Comparison of ENCODE assay signal across 20 mouse cellular contexts in the genomic region with DNA sequence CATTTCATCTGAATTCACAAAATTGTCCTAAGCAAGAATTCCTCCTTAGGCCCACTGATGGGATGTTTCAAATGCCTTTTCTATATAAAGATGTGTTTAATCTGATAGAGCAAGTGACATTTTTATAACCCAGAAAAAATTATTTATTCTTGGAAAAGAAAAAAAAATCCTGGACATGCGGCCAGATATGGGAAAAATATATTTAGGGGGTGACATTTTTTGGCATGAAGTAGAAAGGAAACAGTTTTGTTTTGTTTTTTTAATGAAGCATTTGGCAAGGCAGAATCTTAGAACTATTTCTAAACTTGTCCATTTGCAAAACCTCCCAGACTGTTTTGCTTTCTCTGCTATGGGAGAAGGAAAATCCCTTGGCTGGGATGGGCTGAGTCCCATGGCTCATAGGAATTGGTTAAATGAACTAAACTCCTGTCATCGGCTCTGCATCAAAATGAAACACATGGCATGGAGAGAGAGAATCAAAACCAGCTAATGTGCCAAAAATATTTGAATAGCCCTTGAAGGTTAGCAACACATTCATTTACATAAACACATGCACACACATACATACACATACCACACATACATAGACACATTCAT.
A peak's percentile ranks its signal among the peaks of the same experiment; 100 is the strongest.
DNase-seq lines count a peak whose midpoint lies in the region; ATAC-seq and TF ChIP-seq lines count a peak whose summit lies in the region.
"Had no signal": no experiment of that assay in that cellular context is flagged by ENCODE, and none has a peak within 500 bp of the region (broad histone marks: within the 10 kb centered on the region; RNA-seq: fewer than 3 reads in every experiment).

No protein-coding gene starts in this region.

- WGBS in forebrain, embryonic 15.5 days, result 47% methylated on average over 2 of the region's 2 CpGs
- WGBS in forebrain, embryonic 11.5 days, result 86% methylated on average over 2 of the region's 2 CpGs
- 53% methylated on average over 2 of the region's 2 CpGs for WGBS in kidney, embryonic 16.5 days
- 57% methylated on average over 2 of the region's 2 CpGs for WGBS in intestine, embryonic 16.5 days

- H3K9me3 ChIP-seq in forebrain, embryonic 15.5 days, result no peaks in the 10 kb centered on the region
- H3K9me3 ChIP-seq in forebrain, embryonic 11.5 days (ENCODE audit: control insufficient read depth, low read length), result no peaks in the 10 kb centered on the region
- H3K9me3 ChIP-seq in kidney, embryonic 16.5 days (ENCODE audit: low read length), result peaks cover 6% of the 10 kb centered on the region
- H3K9me3 ChIP-seq in intestine, embryonic 16.5 days (ENCODE audit: control insufficient read depth, low read length), result no peaks in the 10 kb centered on the region
- H3K9me3 ChIP-seq: embryonic facial prominence, embryonic 13.5 days; limb, embryonic 10.5 days; liver, embryonic 12.5 days; stomach, embryonic 15.5 days had no signal

- ATAC-seq in forebrain, embryonic 15.5 days (replicated peaks), result peak; percentile 62
- no peak for ATAC-seq in forebrain, embryonic 11.5 days (replicated peaks; ENCODE audit: low FRiP score)
- ATAC-seq in kidney, embryonic 16.5 days (ENCODE audit: low FRiP score, low TSS enrichment), result peak; percentile 50; the same call in 1 of the 2 replicates
- ATAC-seq in intestine, embryonic 16.5 days, result no peak
- ATAC-seq: hindbrain, embryonic 16.5 days; liver, embryonic 12.5 days had no signal

- H3K4me3 ChIP-seq in forebrain, embryonic 15.5 days, result no peak overlapping the region
- H3K4me3 ChIP-seq in forebrain, embryonic 11.5 days (ENCODE audit: low read depth, low read length), result no peak overlapping the region
- H3K4me3 ChIP-seq in kidney, embryonic 16.5 days (ENCODE audit: low read length), result no peak overlapping the region
- H3K4me3 ChIP-seq in intestine, embryonic 16.5 days (ENCODE audit: low read length), result no peak overlapping the region
- H3K4me3 ChIP-seq: embryonic facial prominence, embryonic 13.5 days; limb, embryonic 10.5 days; liver, embryonic 12.5 days; myocyte; stomach, embryonic 15.5 days had no signal

- no peak for TF ChIP-seq CTCF in brain, embryonic 14.5 days (IDR thresholded peaks at IDR 0.05; ENCODE audit: borderline replicate concordance, extremely low read depth, insufficient read depth, insufficient read length)

- H3K27ac ChIP-seq in forebrain, embryonic 15.5 days (replicated peaks), result peak overlapping the region; percentile 58
- no peak overlapping the region for H3K27ac ChIP-seq in forebrain, embryonic 11.5 days (ENCODE audit: low read depth, low read length)
- peak overlapping the region; percentile 54; the same call in 1 of the 2 replicates for H3K27ac ChIP-seq in kidney, embryonic 16.5 days (ENCODE audit: low read length)
- H3K27ac ChIP-seq in intestine, embryonic 16.5 days (ENCODE audit: low read length), result no peak overlapping the region
- H3K27ac ChIP-seq: embryonic facial prominence, embryonic 13.5 days; limb, embryonic 10.5 days; liver, embryonic 12.5 days had no signal

- peaks cover 28% of the 10 kb centered on the region for H3K4me1 ChIP-seq in forebrain, embryonic 15.5 days
- H3K4me1 ChIP-seq in forebrain, embryonic 11.5 days (replicated peaks; ENCODE audit: control insufficient read depth, insufficient read depth, low read length), result no peaks in the 10 kb centered on the region
- peaks cover 36% of the 10 kb centered on the region for H3K4me1 ChIP-seq in kidney, embryonic 16.5 days (ENCODE audit: insufficient read depth, low read length)
- 0 out of 2 replicates have a peak, but pooled peaks cover 2% of the 10 kb centered on the region for H3K4me1 ChIP-seq in intestine, embryonic 16.5 days (ENCODE audit: control insufficient read depth, insufficient read depth, low read length)
- H3K4me1 ChIP-seq: liver, embryonic 12.5 days had no signal

- no peak overlapping the region for H3K9ac ChIP-seq in forebrain, embryonic 15.5 days (replicated peaks)
- H3K9ac ChIP-seq in forebrain, embryonic 11.5 days (ENCODE audit: low read length), result no peak overlapping the region
- no peak overlapping the region for H3K9ac ChIP-seq in kidney, embryonic 16.5 days (replicated peaks; ENCODE audit: low read length)
- no peak overlapping the region for H3K9ac ChIP-seq in intestine, embryonic 16.5 days (ENCODE audit: low read depth, low read length)
- H3K9ac ChIP-seq: embryonic facial prominence, embryonic 13.5 days; liver, embryonic 12.5 days; stomach, embryonic 15.5 days had no signal

- no peaks in the 10 kb centered on the region for H3K27me3 ChIP-seq in forebrain, embryonic 15.5 days
- H3K27me3 ChIP-seq in forebrain, embryonic 11.5 days (ENCODE audit: control insufficient read depth, insufficient read depth, low read length), result no peaks in the 10 kb centered on the region
- no peaks in the 10 kb centered on the region for H3K27me3 ChIP-seq in kidney, embryonic 16.5 days (ENCODE audit: insufficient read depth, low read length)
- H3K27me3 ChIP-seq in intestine, embryonic 16.5 days (replicated peaks; ENCODE audit: control insufficient read depth, insufficient read depth, low read length), result no peaks in the 10 kb centered on the region
- H3K27me3 ChIP-seq: embryonic facial prominence, embryonic 13.5 days; liver, embryonic 12.5 days; stomach, embryonic 15.5 days had no signal

- DNase-seq in forebrain, embryonic 11.5 days (ENCODE audit: low spot score), result no peak
- DNase-seq in kidney, adult 8-10 months, result no peak
- DNase-seq in brain, embryonic 14.5 days (ENCODE audit: low read depth), result peak; percentile 54
- peak; percentile 23 to 49 for DNase-seq in kidney, postnatal 4 days
- DNase-seq: B cell, adult 2 months; cerebellum, adult 18-20 months; gastrocnemius, postnatal 36 days; right cerebral cortex, adult 18-20 months; spleen, adult 18-20 months; thymus, postnatal 14 days had no signal

- no peak for TF ChIP-seq POLR2A in brain, embryonic 14.5 days (IDR thresholded peaks at IDR 0.05; ENCODE audit: borderline replicate concordance, extremely low read depth, insufficient read depth, insufficient read length, poor library complexity, severe bottlenecking)

- 0 out of 2 replicates have a peak, but pooled peaks cover 4% of the 10 kb centered on the region for H3K36me3 ChIP-seq in forebrain, embryonic 15.5 days
- H3K36me3 ChIP-seq in forebrain, embryonic 11.5 days (ENCODE audit: control insufficient read depth, insufficient read depth, low read length), result no peaks in the 10 kb centered on the region
- H3K36me3 ChIP-seq in kidney, embryonic 16.5 days (ENCODE audit: insufficient read depth, low read length), result no peaks in the 10 kb centered on the region
- no peaks in the 10 kb centered on the region for H3K36me3 ChIP-seq in intestine, embryonic 16.5 days (ENCODE audit: control insufficient read depth, insufficient read depth, low read length)
- H3K36me3 ChIP-seq: embryonic facial prominence, embryonic 13.5 days; limb, embryonic 10.5 days; liver, embryonic 12.5 days; stomach, embryonic 15.5 days had no signal

- no peak overlapping the region for H3K4me2 ChIP-seq in forebrain, embryonic 15.5 days (replicated peaks)
- H3K4me2 ChIP-seq in forebrain, embryonic 11.5 days (ENCODE audit: low read depth, low read length, severe bottlenecking), result no peak overlapping the region
- H3K4me2 ChIP-seq in kidney, embryonic 16.5 days (replicated peaks; ENCODE audit: low read depth, low read length), result no peak overlapping the region
- H3K4me2 ChIP-seq in intestine, embryonic 16.5 days (ENCODE audit: low read depth, low read length), result no peak overlapping the region
- H3K4me2 ChIP-seq: embryonic facial prominence, embryonic 13.5 days; liver, embryonic 12.5 days; midbrain, embryonic 11.5 days; stomach, embryonic 15.5 days had no signal

Comparison
In these comparisons a context has a peak if more than half of its experiments do, and no peak if none do; other contexts are left out.
1. ATAC-seq: peak in forebrain, embryonic 15.5 days (single experiment) and kidney, embryonic 16.5 days (single experiment); none in forebrain, embryonic 11.5 days (single experiment) and intestine, embryonic 16.5 days (single experiment).
2. H3K27ac ChIP-seq: peak in forebrain, embryonic 15.5 days (single experiment) and kidney, embryonic 16.5 days (single experiment); none in forebrain, embryonic 11.5 days (single experiment) and intestine, embryonic 16.5 days (single experiment).
3. DNase-seq: peak in brain, embryonic 14.5 days (single experiment) and kidney, postnatal 4 days (2 of 2); none in forebrain, embryonic 11.5 days (single experiment) and kidney, adult 8-10 months (0 of 2).